Mouse (Mus musculus) lung, postnatal 0 days (tissue): ENCODE data around the gene Dcun1d3.

Experiments used
- CTCF ChIP-seq: IDR thresholded peaks from 2 replicates; pipeline ENCODE4 v1.5.1; 2016; ENCODE audit warnings: antibody characterized with exemption, mild to moderate bottlenecking
- EP300 ChIP-seq: IDR thresholded peaks from 2 replicates; pipeline ENCODE4 v1.6.1; 2016; ENCODE audit warnings: antibody characterized with exemption, mild to moderate bottlenecking, control low read depth

GRCm38 (mm10) chr7:119847396-119847795 is 48.7 kb downstream of the Dcun1d3 start:
- TF ChIP-seq CTCF (no peak), EP300 (no peak)
